Mouse (Mus musculus) Patski (cell line): ENCODE data around the gene Fibcd1. TPM values are rescaled to one million over a fixed set of nuclear protein-coding genes. Genes with fewer than 3 reads are reported as not detected.
A peak's percentile ranks its signal among the peaks of the same experiment; 100 is the strongest.

Source experiments
- ATAC-seq: fragments of 100-300 bp; one replicate; pipeline ENCODE4 v1.8.0; 2021
- CTCF ChIA-PET: fragments of 350-600 bp; sonication (Branson Sonifier 250); formaldehyde crosslinking; loops from one replicate; lab custom pipeline; 2022; ENCODE audit warnings: inconsistent platforms; lab: Charles Lee
- POLR2A ChIA-PET: fragments of 350-600 bp; sonication (Branson Sonifier 250); formaldehyde crosslinking; loops from one replicate; lab custom pipeline; 2022; ENCODE audit warnings: antibody characterized with exemption, inconsistent platforms; lab: Charles Lee
- DNase-seq: peaks from one replicate; pipeline ENCODE4 v3.0.0-alpha.2; 2011; ENCODE audit warnings: low read depth, low spot score
- H3K27me3 ChIP-seq: fragments of 371-371 bp; one replicate; pipeline ENCODE4 v1.5.1; 2021
- CTCF ChIP-seq: fragments of 100-300 bp; IDR thresholded peaks from one replicate; pipeline ENCODE4 v1.5.1; 2021
- in situ Hi-C: fragments of 300-500 bp; cut with MboI; formaldehyde crosslinking; loops from 3 replicates; pipeline ENCODE4 v1.11.1; 2018; ENCODE audit warnings: low pct_unique_long_range_greater_than_20kb, mixed read lengths
- polyA plus RNA-seq: library from polyadenylated mRNA; unstranded; gene quantifications from one replicate; pipeline ENCODE4 v1.2.3, GENCODE M21; 2021

The Fibcd1 gene
- polyA plus RNA-seq, 1 experiment from 2014 or later = 0.06 TPM

DNA sequence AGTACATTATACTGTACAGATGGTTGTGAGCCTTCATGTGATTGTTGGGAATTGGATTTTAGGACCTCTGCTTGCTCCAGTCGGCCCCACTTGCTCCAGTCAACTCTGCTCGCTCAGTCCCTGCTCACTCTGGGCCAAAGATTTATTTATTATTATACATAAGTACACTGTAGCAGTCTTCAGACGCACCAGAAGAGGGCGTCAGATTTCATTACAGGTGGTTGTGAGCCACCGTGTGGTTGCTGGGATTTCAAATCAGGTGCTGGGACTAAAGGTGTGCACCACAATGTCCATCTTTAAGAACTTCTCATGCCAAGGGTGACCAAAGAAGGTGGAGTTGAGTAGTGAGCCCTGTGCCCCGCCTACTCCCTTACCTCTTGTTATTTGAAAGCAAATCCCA, 53.2 kb downstream of the Fibcd1 start:
- CTCF ChIA-PET = no interaction called here
- ATAC-seq = no peak
- POLR2A ChIA-PET = interaction anchor here (0.9 kb wide), 1 partner anchor 9 kb away, joined by 3 read pairs; no protein-coding TSS in a partner anchor

DNA sequence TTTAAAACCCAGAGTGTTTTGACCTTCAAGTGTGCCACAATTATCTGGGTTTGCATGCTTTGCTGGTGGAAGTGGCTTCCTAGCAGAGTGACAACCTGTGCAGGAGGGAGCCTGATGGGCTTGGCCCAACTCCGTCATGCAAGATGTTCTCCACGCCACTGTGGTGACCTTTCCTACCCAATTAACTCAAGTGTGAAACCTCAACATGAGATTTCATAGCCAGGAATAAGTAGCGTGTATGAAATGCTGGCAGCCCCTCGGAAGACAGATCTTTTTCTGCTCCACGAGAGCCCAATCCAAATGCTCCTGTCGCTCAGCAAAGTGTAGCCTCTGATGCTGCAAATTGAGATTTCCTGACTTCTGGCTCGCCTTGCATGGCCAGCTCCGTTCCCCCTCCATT, 54.5 kb downstream of the Fibcd1 start:
- ATAC-seq (peak; percentile 24), DNase-seq (no peak)
- TF ChIP-seq CTCF = no peak
- H3K27me3 ChIP-seq = no peaks in the 10 kb centered on the region
- ChIA-PET CTCF (interaction anchor here (1.9 kb wide), 1 partner anchor 107 kb away, joined by 8 read pairs; no protein-coding TSS in a partner anchor), POLR2A (interaction anchor here (0.6 kb wide), 1 partner anchor 106 kb away, joined by 4 read pairs; no protein-coding TSS in a partner anchor)
- in situ Hi-C loops = no loop called here

More for the DNA sequence above, 53.2 kb downstream of the Fibcd1 start:
- no peaks in the 10 kb centered on the region for H3K27me3 ChIP-seq
- no peak for TF ChIP-seq CTCF
- no peak for DNase-seq
- in situ Hi-C loops = no loop called here

DNA sequence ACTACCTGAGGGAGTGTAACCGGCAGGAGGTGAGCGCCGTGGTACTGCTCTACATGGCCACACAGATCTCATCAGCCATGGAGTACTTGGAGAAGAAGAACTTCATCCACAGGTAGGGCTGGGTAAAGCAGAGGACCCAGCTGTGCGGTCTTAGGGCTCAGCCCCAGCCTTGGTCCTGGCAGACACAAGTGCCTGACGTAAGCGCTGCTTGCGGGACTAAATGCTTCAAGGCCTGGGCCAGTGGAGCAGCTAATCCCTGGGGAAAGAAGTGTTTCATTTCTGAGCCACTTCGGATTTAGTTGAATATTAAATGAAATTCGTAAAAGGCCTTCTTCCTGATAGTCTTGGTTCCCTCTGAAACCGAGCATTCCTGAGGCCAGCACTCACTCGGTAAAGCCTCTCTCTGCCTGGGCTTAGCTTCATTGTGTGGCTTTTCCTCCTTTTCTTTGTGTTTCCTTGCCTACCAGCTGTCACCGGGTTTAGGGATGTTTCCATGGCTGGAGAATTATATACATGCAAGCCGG, 55.0 kb downstream of the Fibcd1 start:
- no peak for TF ChIP-seq CTCF
- DNase-seq (peak; percentile 90), ATAC-seq (peak; percentile 82)
- ChIA-PET POLR2A (interaction anchor here (0.6 kb wide), 1 partner anchor 106 kb away, joined by 4 read pairs; no protein-coding TSS in a partner anchor), CTCF (interaction anchor here (1.9 kb wide), 1 partner anchor 107 kb away, joined by 8 read pairs; no protein-coding TSS in a partner anchor)
- no peaks in the 10 kb centered on the region for H3K27me3 ChIP-seq
- in situ Hi-C loops = no loop called here

DNA sequence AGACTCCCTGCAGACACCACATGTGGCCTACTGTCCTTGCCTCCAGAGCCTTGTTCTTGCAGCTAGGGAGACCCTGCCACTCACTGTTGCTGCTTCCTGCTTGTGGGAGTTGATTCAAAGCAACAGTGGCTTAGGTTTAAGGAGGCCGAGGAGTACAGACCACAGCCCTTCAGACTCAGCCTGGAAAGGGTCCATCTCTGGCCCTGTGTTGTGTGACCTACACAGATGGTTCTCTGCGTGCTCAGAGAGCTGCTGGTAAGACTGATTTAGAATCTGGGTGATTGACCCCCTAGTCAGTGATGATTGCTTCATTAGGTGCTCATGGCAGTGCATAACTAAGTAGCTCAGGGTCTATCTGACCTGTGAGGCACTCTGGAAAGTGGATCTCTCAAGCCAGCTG, 56.6 kb downstream of the Fibcd1 start:
- no peak for TF ChIP-seq CTCF
- no peak for ATAC-seq
- H3K27me3 ChIP-seq = no peaks in the 10 kb centered on the region
- POLR2A ChIA-PET = interaction anchor here (0.9 kb wide), 1 partner anchor 8 kb away, joined by 3 read pairs; no protein-coding TSS in a partner anchor
- no peak for DNase-seq
- in situ Hi-C loops = loop anchor here (5.0 kb wide), 2 partner anchors 102 to 307 kb away; partner anchors contain the start of gene Abl1
- CTCF ChIA-PET = interaction anchor here (1.2 to 1.9 kb wide), 2 partner anchors 105 kb away, joined by 4 to 8 read pairs; no protein-coding TSS in a partner anchor

DNA sequence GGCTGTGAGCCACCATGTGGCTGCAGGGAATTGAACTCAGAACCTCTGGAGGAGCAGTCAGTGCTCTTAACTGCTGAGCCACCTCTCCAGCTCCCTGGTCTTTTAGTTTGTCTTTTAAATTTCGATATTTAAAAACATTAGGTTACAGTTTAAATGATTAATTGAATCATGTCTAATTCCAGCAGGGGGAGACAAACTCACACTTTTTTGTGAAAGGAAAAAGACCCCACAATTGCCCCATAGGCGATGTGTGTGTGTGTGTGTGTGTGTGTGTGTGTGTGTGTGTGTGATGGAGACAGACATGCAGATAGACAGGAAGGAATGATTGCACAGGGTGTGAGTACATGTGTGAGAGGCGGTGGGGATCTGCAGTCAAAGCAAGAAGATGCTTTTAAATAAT, 57.6 kb downstream of the Fibcd1 start:
- CTCF ChIA-PET = interaction anchor here (1.2 kb wide), 1 partner anchor 104 kb away, joined by 4 read pairs; no protein-coding TSS in a partner anchor
- no peak for ATAC-seq
- POLR2A ChIA-PET = interaction anchor here (0.5 to 0.7 kb wide), 2 partner anchors 21 to 103 kb away, joined by 3 read pairs; no protein-coding TSS in a partner anchor
- in situ Hi-C loops = loop anchor here (5.0 kb wide), 2 partner anchors 101 to 306 kb away; partner anchors contain the start of gene Abl1
- TF ChIP-seq CTCF = no peak
- DNase-seq = no peak
- H3K27me3 ChIP-seq = no peaks in the 10 kb centered on the region

DNA sequence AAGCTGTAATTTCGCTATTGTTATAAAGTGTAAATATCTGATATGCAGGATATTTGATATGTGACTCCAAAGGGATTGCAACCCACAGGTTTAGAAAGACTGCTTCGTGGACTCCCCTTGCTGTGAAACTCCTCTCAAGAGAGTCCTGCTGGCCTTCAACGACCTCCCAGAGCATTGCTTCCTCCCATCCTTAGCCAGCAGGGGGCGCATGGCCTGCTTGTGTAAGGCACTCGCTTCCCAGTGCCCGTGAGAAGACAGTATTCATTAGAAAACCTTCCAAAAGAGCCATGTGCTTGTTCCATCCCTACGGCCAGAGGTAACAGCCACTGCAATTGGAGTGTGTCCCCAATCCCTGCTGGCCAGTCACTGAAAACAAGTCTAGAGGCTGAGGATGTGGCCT, 58.8 kb downstream of the Fibcd1 start:
- in situ Hi-C loops = loop anchor here (5.0 kb wide), 2 partner anchors 100 to 305 kb away; partner anchors contain the start of gene Abl1
- no peak for ATAC-seq
- H3K27me3 ChIP-seq = no peaks in the 10 kb centered on the region
- TF ChIP-seq CTCF = no peak
- no peak for DNase-seq
- ChIA-PET CTCF (interaction anchor here (3.6 kb wide), 1 partner anchor 103 kb away, joined by 27 read pairs; no protein-coding TSS in a partner anchor), POLR2A (no interaction called here)

DNA sequence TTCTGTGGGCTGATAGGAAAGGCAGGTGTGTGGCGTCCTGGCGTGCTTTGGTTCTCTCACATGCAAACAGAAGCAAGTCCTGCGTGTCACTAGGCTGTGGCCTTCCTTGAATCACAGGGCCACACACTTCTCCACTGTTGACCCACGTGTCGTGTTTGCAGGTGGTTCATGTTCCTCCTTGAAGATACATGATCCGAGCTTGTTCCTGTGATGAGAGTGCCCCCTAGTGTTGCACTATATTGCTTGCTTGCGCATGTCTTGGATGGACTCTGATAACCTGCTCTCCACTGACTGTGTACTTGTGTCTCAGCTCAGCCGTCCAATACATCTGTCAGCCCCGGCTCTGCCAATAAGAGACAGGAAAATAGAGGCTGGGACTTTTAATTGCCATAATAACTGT, 60.7 kb downstream of the Fibcd1 start:
- in situ Hi-C loops = loop anchor here (5.0 kb wide), 2 partner anchors 98 to 303 kb away; partner anchors contain the start of gene Abl1
- no peak for TF ChIP-seq CTCF

DNA sequence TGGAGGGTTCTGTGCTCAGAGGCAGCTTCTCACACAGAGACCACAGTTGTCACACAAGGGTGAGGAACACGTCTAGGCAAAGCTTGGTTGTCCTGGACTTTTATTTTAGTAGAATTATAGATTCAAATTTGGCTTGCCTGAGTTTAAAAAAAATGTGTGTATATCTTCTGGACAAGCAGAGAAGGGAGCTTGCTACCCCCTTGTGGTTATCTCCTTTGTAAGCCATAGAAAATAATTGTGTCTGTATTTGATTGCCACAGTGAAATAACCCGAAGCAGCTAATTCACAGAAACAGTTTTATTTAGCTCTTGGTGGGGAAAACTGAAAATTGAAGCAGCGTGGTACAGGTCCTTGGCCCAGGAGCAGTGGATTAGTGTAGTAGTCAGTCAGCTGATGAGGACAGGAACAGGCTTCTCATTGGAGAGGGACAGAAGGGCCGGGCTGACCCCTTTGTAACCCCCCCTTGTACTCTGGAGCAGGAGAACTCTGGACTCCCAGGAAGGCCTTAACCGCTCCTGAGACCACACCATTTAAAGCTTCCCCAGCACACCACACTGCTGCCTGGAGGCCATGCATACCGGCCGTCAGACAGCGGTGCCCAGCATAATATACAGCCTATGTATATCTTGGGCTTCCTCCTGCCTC, 62.7 kb downstream of the Fibcd1 start:
- POLR2A ChIA-PET = interaction anchor here (1.5 kb wide), 1 partner anchor 95 kb away, joined by 4 read pairs; the partner anchor contains the start of gene Abl1
- in situ Hi-C loops = no loop called here
- DNase-seq (no peak), ATAC-seq (no peak)
- CTCF ChIA-PET = interaction anchor here (1.0 to 1.6 kb wide), 6 partner anchors 12 to 99 kb away, joined by 3 to 8 read pairs (median 4); no protein-coding TSS in a partner anchor
- no peaks in the 10 kb centered on the region for H3K27me3 ChIP-seq
- TF ChIP-seq CTCF = no peak

More for the DNA sequence above, 60.7 kb downstream of the Fibcd1 start:
- ChIA-PET POLR2A (no interaction called here), CTCF (interaction anchor here (0.6 to 3.6 kb wide), 6 partner anchors 11 to 101 kb away, joined by 3 to 27 read pairs (median 3); no protein-coding TSS in a partner anchor)
- DNase-seq = no peak
- no peaks in the 10 kb centered on the region for H3K27me3 ChIP-seq
- ATAC-seq = no peak

DNA sequence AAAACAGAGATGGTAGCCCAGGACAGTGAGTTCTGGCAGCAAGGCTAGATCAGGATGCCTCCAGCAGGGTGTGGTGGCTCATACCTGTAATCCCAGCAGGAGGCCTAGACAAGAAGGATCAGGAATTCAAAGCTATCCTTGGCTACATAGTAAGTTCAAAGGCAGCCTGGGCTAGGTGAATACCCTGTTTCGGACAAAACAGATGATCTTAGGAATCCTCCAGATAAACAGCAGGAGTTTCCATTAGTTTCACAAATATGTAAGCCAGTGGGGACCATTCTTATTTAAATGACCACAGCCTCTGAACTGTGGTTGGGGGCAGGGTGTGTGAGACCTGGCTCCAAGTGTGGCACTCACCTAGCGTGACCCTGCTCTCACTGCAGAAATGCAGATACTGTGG, 66.5 kb downstream of the Fibcd1 start:
- ChIA-PET CTCF (no interaction called here), POLR2A (no interaction called here)
- no peaks in the 10 kb centered on the region for H3K27me3 ChIP-seq
- ATAC-seq = no peak
- in situ Hi-C loops = no loop called here
- TF ChIP-seq CTCF = no peak
- DNase-seq = no peak

DNA sequence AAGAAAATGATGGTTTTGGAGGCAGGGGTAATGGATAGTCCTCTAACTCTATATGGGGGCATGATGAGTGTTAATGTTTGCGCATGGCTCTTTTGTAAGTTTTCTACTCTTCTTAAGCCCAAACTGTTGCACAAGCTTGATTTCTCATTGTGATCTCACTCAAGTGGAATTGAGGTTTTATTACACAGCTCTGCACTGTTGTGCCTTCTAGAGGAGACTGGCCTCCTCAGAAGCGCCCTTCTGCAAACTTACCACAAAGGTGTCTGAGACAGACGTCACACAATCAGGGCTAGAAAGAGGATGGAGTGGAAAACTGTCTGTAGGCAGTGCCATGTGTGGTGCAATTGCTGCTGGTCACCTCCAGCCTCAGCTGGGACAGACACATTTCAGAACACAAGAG, 69.3 kb downstream of the Fibcd1 start:
- ATAC-seq = no peak

More for the DNA sequence above, 69.3 kb downstream of the Fibcd1 start:
- no peak for DNase-seq
- no peaks in the 10 kb centered on the region for H3K27me3 ChIP-seq
- TF ChIP-seq CTCF = no peak
- ChIA-PET POLR2A (interaction anchor here (0.6 to 1.7 kb wide), 3 partner anchors 9 to 384 kb away, joined by 3 to 4 read pairs (median 3); no protein-coding TSS in a partner anchor), CTCF (interaction anchor here (1.0 to 1.1 kb wide), 2 partner anchors 25 to 36 kb away, joined by 3 read pairs; no protein-coding TSS in a partner anchor)
- in situ Hi-C loops = no loop called here
